Mouse (Mus musculus) neural tube, embryonic 13.5 days (tissue): ENCODE measurements around the gene Crhr1. TPM values are rescaled to one million over a fixed set of nuclear protein-coding genes. Genes with fewer than 3 reads are reported as not detected.

ENCODE experiments used
- ATAC-seq: fragments of 200-750 bp; cut with Nextera tagmentation; 2 replicates; pipeline ENCODE4 v1.8.0; 2017; ENCODE audit warnings: low read depth, mild to moderate bottlenecking, moderate TSS enrichment, moderate library complexity
- H3K27ac ChIP-seq: fragments of 300-500 bp; sonication (generic); replicated peaks from 2 replicates; pipeline ENCODE4 v1.5.1; 2015; ENCODE audit warnings: moderate library complexity, mild to moderate bottlenecking, inconsistent platforms
- H3K27me3 ChIP-seq: fragments of 300-500 bp; sonication (generic); 2 replicates; pipeline ENCODE4 v1.6.1; 2015; ENCODE audit warnings: mild to moderate bottlenecking, inconsistent platforms
- H3K36me3 ChIP-seq: fragments of 300-500 bp; sonication (generic); 2 replicates; pipeline ENCODE4 v1.6.1; 2015; ENCODE audit warnings: mild to moderate bottlenecking, inconsistent platforms
- H3K4me1 ChIP-seq: fragments of 300-500 bp; sonication (generic); replicated peaks from 2 replicates; pipeline ENCODE4 v1.6.1; 2015; ENCODE audit warnings: inconsistent platforms
- H3K4me2 ChIP-seq: fragments of 300-500 bp; sonication (generic); 2 replicates; pipeline ENCODE4 v1.6.1; 2015; ENCODE audit warnings: inconsistent platforms, mild to moderate bottlenecking, moderate library complexity
- H3K4me3 ChIP-seq: fragments of 300-500 bp; sonication (generic); 2 replicates; pipeline ENCODE4 v1.5.1; 2015; ENCODE audit warnings: mild to moderate bottlenecking, inconsistent platforms
- H3K9ac ChIP-seq: fragments of 300-500 bp; sonication (generic); 2 replicates; pipeline ENCODE4 v1.6.1; 2015; ENCODE audit warnings: moderate library complexity, mild to moderate bottlenecking, inconsistent platforms
- H3K9me3 ChIP-seq: fragments of 300-500 bp; sonication (generic); 2 replicates; pipeline ENCODE4 v1.6.1; 2016; ENCODE audit warnings: inconsistent platforms
- WGBS: fragments of 180-500 bp; shearing (Covaris S2); methylation state at CpG from one replicate; pipeline ENCODE4 v1.1.7; 2015; 5-methylcytosine and 5-hydroxymethylcytosine counted together
- polyA plus RNA-seq: library from polyadenylated mRNA; unstranded; fragments of >200 nt; fragmentation: Nextera tagmentation; extraction: Ambion mirVana; gene quantifications from 2 replicates; pipeline ENCODE4 v1.2.1, GENCODE M21; 2015

Gene Crhr1
- polyA plus RNA-seq, 1 experiment from 2014 or later, result 3.9 TPM

DNA sequence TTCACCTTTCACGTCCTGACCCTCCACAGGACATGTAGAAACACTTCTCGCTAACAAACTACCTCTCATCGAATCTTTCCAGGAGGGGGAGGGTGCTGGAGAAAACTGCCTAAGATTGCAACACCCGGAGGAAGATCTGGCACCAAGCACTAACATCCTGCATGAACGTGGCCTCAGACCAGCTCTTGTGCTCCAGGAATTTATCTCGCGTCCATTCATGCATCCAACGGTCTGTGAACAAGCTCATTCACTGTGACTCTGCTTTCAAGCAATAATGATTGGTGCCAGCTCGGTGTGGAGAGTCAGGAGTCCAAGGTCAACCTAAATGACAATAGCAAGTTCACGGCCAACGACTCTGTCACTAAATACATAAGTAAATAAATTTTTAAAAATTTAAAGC, 20.8 kb upstream of the Crhr1 start:
- H3K9me3 ChIP-seq, result no peaks in the 10 kb centered on the region
- no peak overlapping the region for H3K4me3 ChIP-seq
- H3K9ac ChIP-seq, result no peak overlapping the region
- H3K4me2 ChIP-seq, result no peak overlapping the region
- H3K27me3 ChIP-seq, result no peaks in the 10 kb centered on the region
- H3K36me3 ChIP-seq, result no peaks in the 10 kb centered on the region
- 65% methylated on average over 11 of the region's 11 CpGs for WGBS
- no peak overlapping the region for H3K27ac ChIP-seq
- no peak for ATAC-seq
- peaks cover 8% of the 10 kb centered on the region for H3K4me1 ChIP-seq

DNA sequence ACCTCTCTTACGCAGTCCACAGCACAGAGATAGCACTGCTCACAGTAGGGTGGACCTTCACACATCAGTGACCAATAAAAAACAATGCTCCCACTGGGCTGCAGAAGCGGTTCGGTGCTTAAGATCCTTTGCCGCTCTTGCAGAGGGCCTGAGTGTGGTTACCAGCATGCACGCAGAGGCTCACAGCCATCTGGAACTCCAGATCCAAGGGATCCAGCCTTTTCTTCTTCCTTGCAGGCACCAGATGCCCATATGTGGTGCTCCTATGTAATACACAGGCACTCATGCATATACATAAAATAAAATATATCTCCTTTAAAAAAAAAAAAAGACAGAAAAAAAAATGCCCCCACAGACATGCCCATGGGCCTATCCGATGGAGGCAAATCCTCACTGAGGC, 19.0 kb upstream of the Crhr1 start:
- no peaks in the 10 kb centered on the region; the same call in 1 of the 2 replicates for H3K4me1 ChIP-seq
- H3K4me2 ChIP-seq, result no peak overlapping the region
- no peak overlapping the region for H3K27ac ChIP-seq
- no peak overlapping the region for H3K4me3 ChIP-seq
- H3K9ac ChIP-seq, result no peak overlapping the region
- no peaks in the 10 kb centered on the region for H3K27me3 ChIP-seq
- ATAC-seq, result no peak
- 64% methylated on average over 6 of the region's 6 CpGs for WGBS
- H3K9me3 ChIP-seq, result no peaks in the 10 kb centered on the region
- H3K36me3 ChIP-seq, result no peaks in the 10 kb centered on the region

DNA sequence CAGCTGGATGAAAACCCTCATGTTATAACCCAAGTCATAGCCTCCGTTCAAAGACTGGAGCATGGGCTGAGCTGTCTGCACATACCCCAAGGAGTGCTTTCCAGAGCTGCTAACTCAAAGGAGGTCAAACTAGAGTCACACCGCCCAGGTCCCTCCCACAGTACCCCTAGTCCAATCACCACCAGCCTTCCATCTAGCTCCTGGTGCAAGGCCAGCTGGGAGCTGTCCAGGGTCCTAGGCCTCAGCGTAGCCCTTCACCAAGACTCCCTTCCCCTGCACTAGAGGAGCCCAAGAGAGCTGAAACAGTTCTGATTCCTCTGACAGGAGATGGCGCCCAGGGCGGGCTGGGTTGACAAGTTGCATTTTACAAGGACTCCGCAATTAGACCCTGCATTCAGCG, 18.0 kb upstream of the Crhr1 start:
- peak; percentile 77; the same call in 1 of the 2 replicates for ATAC-seq
- H3K4me1 ChIP-seq, result no peaks in the 10 kb centered on the region; the same call in 1 of the 2 replicates
- 5% methylated on average over 7 of the region's 7 CpGs for WGBS

DNA sequence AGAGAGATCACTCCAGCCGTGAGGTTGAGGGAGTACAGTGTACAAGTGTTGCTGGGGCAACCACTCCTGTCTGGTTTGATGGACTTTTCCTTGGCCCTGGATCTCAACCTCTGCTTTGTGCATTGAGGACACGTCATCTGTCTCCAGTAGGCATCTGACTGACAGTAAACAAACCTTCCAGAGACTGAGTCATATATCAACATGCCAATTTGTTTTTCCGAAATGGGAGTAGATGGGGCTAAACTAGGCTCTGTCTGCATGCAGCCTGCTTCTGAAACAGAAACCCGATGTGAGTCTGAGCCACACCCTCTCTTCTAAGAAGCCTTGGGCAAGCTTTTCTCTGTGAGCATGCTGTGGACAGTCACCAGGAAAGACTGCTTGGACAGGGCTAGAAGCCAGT, 14.3 kb upstream of the Crhr1 start:
- Histone ChIP-seq H3K27me3 (no peaks in the 10 kb centered on the region), H3K4me3 (no peak overlapping the region), H3K27ac (no peak overlapping the region), H3K36me3 (no peaks in the 10 kb centered on the region), H3K4me2 (no peak overlapping the region), H3K9me3 (no peaks in the 10 kb centered on the region), H3K9ac (no peak overlapping the region), H3K4me1 (no peaks in the 10 kb centered on the region; the same call in 1 of the 2 replicates)
- no peak for ATAC-seq
- 72% methylated on average over 4 of the region's 4 CpGs for WGBS

More for the DNA sequence above, 18.0 kb upstream of the Crhr1 start:
- Histone ChIP-seq H3K27ac (no peak overlapping the region), H3K4me3 (no peak overlapping the region), H3K9ac (no peak overlapping the region), H3K27me3 (no peaks in the 10 kb centered on the region), H3K36me3 (no peaks in the 10 kb centered on the region), H3K4me2 (no peak overlapping the region), H3K9me3 (no peaks in the 10 kb centered on the region)

DNA sequence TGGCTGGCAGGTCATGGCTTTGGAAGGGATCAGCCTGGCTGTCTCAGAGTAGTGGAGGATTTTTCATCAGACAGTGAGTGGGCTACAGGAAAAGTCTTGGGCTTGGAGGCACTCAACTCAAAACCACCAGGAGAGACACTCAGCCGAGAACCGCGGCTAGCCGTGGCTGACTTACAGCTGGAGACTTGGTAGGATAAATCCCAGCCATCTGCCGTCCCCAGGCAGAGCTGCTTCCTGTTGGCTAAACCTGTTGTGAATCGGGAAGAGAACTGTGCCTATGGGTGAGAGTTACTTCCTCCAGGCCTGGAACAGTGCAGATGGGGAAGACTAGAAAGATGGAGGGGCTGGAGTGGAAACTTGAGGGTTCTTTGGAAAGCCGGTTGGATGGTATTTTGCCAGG, 9.7 kb upstream of the Crhr1 start:
- no peak overlapping the region for H3K4me2 ChIP-seq
- H3K4me1 ChIP-seq, result peaks cover 5% of the 10 kb centered on the region; the same call in 1 of the 2 replicates
- H3K27ac ChIP-seq, result no peak overlapping the region
- H3K9ac ChIP-seq, result no peak overlapping the region
- WGBS, result 73% methylated on average over 7 of the region's 7 CpGs
- H3K36me3 ChIP-seq, result no peaks in the 10 kb centered on the region
- H3K4me3 ChIP-seq, result no peak overlapping the region
- H3K9me3 ChIP-seq, result no peaks in the 10 kb centered on the region
- H3K27me3 ChIP-seq, result no peaks in the 10 kb centered on the region
- ATAC-seq, result no peak

DNA sequence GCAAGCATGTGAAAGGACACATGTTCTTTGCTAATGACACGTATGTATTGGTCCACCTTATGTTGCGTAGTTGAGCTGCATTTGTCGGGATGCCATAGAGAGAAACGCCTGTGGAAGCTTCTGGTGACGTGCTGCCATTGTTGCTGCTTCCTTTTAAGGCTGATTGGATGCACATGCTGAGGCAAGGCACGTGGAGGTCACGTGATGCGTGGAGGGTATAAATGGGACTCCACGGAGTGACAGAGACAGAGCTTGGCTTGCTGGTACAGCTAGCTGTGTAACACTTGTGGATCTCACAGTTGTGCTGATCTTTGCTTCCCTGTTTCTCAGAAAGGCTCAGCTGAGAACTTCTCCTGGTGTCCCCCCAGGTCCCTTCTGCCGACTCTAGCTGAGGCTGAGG, 9.2 kb upstream of the Crhr1 start:
- ATAC-seq, result no peak
- Histone ChIP-seq H3K27me3 (0 out of 2 replicates have a peak, but pooled peaks cover 2% of the 10 kb centered on the region), H3K4me2 (no peak overlapping the region), H3K4me3 (no peak overlapping the region), H3K4me1 (peaks cover 5% of the 10 kb centered on the region; the same call in 1 of the 2 replicates), H3K27ac (no peak overlapping the region), H3K9me3 (no peaks in the 10 kb centered on the region), H3K36me3 (no peaks in the 10 kb centered on the region), H3K9ac (no peak overlapping the region)
- 86% methylated on average over 10 of the region's 10 CpGs for WGBS

DNA sequence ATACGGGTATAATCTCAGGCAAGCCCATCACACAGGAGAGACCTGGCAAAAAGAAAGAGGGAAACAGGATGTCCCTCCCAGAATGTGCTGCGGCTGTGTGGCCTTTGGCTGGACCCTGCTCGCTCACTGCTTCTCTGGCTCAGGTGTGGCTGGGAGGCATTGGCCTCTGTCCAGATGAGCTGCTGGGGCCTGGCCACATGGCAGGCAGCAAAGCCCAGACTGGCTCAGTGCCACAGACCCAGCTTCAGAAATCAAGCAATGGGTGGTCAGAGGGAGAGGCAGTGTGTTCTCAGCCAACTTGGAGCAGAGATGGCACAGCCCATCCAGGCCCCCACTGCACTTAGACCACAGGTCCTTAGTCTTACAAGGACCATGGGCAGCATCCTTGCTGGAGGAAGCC, 8.1 kb upstream of the Crhr1 start:
- peak; percentile 59; the same call in 1 of the 2 replicates for ATAC-seq
- Histone ChIP-seq H3K4me1 (peaks cover 5% of the 10 kb centered on the region; the same call in 1 of the 2 replicates), H3K36me3 (no peaks in the 10 kb centered on the region), H3K9ac (no peak overlapping the region), H3K27me3 (peaks cover 6% of the 10 kb centered on the region; the same call in 1 of the 2 replicates), H3K4me2 (no peak overlapping the region), H3K9me3 (no peaks in the 10 kb centered on the region), H3K27ac (0 out of 2 replicates have a peak overlapping the region, but pooled peaks have one; percentile 0), H3K4me3 (no peak overlapping the region)
- 73% methylated on average over 3 of the region's 3 CpGs for WGBS

DNA sequence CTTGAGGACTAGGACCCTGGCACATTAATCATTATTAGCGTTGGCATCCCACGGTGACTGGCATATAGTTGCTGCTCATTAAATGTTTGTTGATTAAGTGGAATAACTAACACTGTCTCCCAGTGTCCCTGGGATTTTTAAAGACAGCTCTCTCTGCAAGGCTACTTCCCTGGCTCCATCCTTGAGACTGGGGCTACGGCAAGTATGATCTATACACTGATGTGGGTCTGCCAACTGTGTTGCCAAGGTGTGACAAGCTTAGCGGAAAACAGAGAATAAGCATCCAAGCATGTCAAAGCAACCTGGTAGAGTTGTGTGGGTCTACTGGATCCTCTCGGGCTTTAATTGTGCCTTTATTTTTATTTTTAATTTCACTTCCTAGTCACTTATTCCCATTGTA, 3.2 kb upstream of the Crhr1 start:
- Histone ChIP-seq H3K36me3 (no peaks in the 10 kb centered on the region), H3K4me3 (no peak overlapping the region), H3K9ac (no peak overlapping the region), H3K27ac (no peak overlapping the region), H3K4me1 (peaks cover 29% of the 10 kb centered on the region), H3K4me2 (no peak overlapping the region), H3K9me3 (no peaks in the 10 kb centered on the region), H3K27me3 (peaks cover 54% of the 10 kb centered on the region)
- WGBS, result 65% methylated on average over 5 of the region's 5 CpGs
- ATAC-seq, result no peak

DNA sequence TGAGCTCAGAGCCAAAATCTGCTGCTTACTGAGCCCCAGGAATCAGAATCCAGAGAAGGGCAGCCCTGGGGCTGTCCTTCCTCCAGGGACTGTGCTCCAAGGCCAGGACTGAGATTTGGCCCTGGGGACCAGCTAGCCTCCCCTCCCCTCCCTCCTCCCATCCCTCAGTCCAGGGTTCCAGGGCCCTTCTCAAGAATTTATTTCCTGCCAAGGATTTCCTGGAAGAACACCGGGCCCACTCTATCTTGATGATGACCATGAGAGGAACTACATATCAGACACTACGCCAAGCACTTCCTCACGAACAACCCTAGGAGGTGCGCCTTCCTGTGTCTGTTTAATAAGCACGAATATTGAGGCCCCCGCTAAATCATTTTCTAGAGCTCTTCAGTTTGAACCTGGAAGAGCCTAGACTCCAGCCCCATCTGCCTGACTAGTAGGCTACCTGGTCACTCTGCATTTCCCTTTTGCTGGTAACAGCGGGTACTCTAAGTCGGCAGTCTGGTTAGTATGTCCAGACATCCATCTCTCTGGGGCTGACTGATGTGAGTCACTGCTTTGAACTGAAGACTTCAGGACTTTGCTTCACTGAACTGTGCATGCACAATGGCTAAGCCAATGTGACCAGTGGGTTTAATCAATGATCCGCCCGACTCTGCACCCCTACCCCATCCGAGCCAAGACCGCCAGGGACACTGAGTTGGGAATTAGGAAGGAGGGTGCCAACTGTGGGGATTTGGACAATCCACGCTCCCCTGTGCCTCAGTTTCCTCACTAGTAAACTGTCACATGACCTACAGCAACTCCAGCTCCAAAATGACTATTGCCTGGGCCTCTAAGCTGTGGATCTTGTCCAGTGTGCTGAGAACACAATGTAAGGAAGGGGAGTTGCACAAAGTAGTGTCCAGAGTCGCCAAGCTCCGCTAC, 1.7 kb upstream of the Crhr1 start:
- no peak for ATAC-seq
- Histone ChIP-seq H3K4me1 (peaks cover 25% of the 10 kb centered on the region), H3K36me3 (no peaks in the 10 kb centered on the region), H3K9me3 (no peaks in the 10 kb centered on the region), H3K4me3 (no peak overlapping the region), H3K27me3 (peaks cover 69% of the 10 kb centered on the region), H3K27ac (no peak overlapping the region), H3K9ac (no peak overlapping the region), H3K4me2 (no peak overlapping the region)
- 77% methylated on average over 15 of the region's 15 CpGs for WGBS

DNA sequence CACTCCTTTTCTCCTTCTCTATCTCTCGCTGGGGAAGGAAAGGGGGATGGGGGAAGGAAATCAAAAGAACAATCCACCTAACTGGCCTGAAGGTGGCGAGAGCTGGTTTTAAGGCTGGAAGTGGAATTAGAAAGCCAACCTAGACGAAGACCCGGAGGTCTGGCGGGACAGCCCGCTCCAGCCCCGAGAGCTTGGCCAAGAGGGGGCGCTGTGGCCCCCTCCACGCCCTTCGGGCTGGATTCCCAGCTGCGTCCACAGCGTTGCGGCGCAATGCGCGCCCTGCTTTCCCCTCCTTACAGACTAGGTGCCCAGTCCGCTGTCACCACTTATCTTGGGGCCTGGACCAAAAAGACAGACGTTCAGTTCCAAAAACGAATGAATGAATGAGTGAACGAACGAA, 899 bp upstream of the Crhr1 start:
- Histone ChIP-seq H3K4me2 (peak overlapping the region; percentile 93), H3K4me1 (peaks cover 25% of the 10 kb centered on the region), H3K36me3 (no peaks in the 10 kb centered on the region), H3K4me3 (peak overlapping the region; percentile 61), H3K9me3 (no peaks in the 10 kb centered on the region), H3K9ac (peak overlapping the region; percentile 81), H3K27me3 (peaks cover 77% of the 10 kb centered on the region), H3K27ac (no peak overlapping the region)
- ATAC-seq, result peak; percentile 56
- under 1% methylated on average over 21 of the region's 21 CpGs for WGBS

DNA sequence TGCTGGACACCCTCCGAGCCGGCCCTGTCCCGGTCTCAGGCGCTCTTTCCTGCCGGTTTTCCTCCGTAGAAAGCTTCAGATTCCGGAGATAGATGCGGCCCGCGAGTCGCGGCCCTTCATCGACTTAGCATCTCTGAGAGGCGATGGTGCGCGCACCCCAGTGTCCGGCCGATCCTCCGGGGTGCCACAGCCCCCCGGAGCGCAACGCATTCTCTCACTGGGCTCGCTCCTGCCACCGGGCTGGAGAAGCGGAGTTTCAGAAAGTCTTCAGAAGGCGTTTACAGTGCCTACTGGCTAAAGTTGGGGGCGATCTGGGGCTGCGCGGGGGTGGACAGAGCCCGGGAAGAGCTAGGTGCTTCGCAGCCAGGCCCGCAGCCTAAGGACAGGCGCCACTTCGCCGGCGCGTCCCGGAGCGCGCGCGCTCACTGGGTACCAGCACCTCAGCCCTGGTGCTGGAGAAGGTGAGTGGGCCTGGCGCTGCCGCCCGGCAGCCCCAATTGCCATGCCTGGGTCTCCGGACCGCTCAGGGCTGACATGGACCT, 858 bp downstream of the Crhr1 start:
- Histone ChIP-seq H3K27ac (peak overlapping the region; percentile 55; the same call in 1 of the 2 replicates), H3K4me3 (peak overlapping the region; percentile 61), H3K4me2 (peak overlapping the region; percentile 93), H3K36me3 (no peaks in the 10 kb centered on the region), H3K9ac (peak overlapping the region; percentile 81), H3K27me3 (peaks cover 82% of the 10 kb centered on the region), H3K9me3 (no peaks in the 10 kb centered on the region), H3K4me1 (peaks cover 25% of the 10 kb centered on the region)
- ATAC-seq, result no peak; the same call in 1 of the 2 replicates
- WGBS, result under 1% methylated on average over 47 of the region's 47 CpGs

DNA sequence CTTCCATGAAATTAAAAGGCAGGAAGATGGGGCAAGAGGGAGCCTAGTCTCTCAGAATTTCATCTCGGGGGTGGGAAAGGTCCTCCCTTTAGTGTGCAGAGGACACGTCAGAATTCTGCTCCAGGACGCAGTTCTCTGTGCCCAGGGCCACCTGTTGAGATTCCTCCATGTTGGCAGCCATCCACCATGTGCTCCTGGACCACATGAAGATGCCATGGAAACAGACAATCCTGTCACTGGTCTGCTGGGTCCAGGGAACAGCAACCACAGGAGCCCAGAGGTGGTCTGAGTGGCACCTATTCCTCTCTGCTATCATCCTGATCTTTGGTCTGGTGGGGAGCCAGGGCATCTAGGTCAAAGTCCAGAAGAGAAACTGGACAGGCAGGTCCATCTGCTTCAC, 6.3 kb downstream of the Crhr1 start:
- Histone ChIP-seq H3K4me1 (peaks cover under 1% of the 10 kb centered on the region), H3K9ac (no peak overlapping the region), H3K27me3 (peaks cover 35% of the 10 kb centered on the region), H3K36me3 (no peaks in the 10 kb centered on the region), H3K27ac (no peak overlapping the region), H3K9me3 (no peaks in the 10 kb centered on the region), H3K4me2 (no peak overlapping the region), H3K4me3 (no peak overlapping the region)
- ATAC-seq, result no peak
- WGBS, result 73% methylated on average over 3 of the region's 3 CpGs
